Mouse (Mus musculus): ENCODE data around the gene Wbp2. TPM values are rescaled to one million over a fixed set of nuclear protein-coding genes. Genes with fewer than 3 reads are reported as not detected.
A peak's percentile ranks its signal among the peaks of the same experiment; 100 is the strongest.

The Wbp2 gene
- polyA plus RNA-seq, 1 experiment = 124 TPM

DNA sequence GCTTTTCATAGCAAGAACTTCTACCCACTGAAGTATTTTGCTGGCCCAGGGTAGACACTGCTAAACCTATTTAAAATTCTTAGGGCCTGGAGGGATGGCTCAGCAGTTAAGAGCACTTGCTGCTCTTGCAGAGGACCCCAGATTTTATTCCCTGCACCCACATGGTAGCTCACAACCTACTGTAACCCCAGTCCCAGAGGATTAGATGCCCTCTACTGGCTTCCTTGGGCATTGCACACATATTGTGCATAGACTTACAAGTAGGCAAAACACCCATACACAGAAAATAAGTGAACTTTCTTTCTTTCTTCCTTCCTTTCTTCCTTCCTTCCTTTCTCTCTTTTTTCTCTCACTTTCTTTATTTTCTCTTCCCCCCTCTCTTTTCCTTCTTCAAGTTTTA lies 31.0 kb upstream of the Wbp2 start:
- Histone ChIP-seq H3K27ac (replicated peaks; ENCODE audit: low read depth, low read length) (no peak overlapping the region), H3K4me3 (ENCODE audit: insufficient read depth, low read depth, low read length) (no peak overlapping the region), H3K4me1 (ENCODE audit: control insufficient read depth, insufficient read depth, insufficient read length, low read length) (no peaks in the 10 kb centered on the region)

DNA sequence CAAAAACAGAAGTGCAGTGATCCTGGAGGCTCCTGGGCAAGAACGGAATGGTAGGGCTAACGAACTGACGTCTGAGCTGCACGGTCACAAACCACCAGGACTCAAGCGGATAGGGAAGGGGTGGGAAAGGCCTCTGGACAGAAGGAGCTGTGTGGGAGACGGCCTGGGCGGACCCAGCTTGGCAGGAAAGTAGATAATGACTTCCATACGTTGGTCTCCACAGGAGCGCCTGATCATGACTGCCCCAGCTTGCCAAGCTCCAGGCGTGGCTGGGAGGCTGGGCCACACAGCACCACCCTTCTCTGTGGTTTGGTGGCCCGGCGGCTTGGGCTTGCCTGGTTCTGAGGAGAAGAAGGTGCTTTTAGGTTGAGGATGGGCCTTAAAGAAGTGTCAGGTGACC lies 30.4 kb upstream of the Wbp2 start:
- no peak overlapping the region for H3K27ac ChIP-seq (replicated peaks; ENCODE audit: low read depth, low read length)

DNA sequence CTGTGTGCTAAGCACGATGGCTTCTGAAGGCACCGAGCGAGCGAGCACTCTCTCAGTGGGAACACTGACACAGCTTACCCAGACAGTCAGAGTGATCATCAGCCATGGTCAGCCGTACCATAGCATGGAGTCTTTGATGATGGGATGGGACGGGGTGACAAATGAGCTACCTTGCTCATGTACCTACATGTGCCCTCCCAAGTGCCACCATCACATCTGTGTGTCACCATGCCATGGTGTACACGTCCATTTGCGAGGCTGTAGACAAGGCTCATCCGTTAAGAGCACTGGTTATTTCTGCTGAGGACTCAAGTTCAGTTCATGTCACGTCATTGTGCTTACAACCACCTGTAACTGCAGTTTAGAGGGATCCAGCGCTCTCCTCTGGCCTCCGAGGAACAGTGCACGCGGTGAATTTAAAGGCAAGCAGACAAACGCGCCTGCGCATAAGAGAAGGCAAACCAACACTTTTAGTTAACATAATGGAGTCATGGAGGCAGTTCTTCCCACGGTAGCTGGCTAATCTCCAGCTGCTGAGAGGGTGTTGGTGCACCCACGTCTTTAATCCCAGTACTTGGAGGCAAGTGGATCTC lies 24.9 kb upstream of the Wbp2 start:
- Histone ChIP-seq H3K4me3 (ENCODE audit: insufficient read depth, low read depth, low read length) (no peak overlapping the region), H3K4me1 (ENCODE audit: control insufficient read depth, insufficient read depth, insufficient read length, low read length) (peaks cover 13% of the 10 kb centered on the region)

More for the DNA sequence above, 30.4 kb upstream of the Wbp2 start:
- Histone ChIP-seq H3K4me1 (ENCODE audit: control insufficient read depth, insufficient read depth, insufficient read length, low read length) (no peaks in the 10 kb centered on the region), H3K4me3 (ENCODE audit: insufficient read depth, low read depth, low read length) (no peak overlapping the region)

DNA sequence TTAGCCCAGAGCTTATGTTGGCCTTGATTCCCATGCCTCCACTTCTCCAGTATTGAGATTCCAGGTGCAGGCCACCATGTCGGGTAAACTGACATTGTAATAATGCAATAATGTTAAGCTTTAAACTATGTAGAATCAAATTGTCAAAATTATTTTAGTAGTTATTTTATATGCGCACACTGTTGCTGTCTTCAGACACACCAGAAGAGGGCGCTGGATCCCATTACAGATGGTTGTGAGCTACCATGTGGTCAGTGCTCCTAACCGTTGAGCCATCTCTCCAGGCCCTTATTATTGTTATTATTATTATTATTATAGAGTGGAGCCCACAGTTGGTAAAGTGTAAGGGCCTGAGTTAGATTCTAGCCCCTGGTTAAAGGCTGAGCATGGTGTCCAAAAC lies 24.3 kb upstream of the Wbp2 start:
- H3K4me1 ChIP-seq (ENCODE audit: control insufficient read depth, insufficient read depth, insufficient read length, low read length) = peaks cover 13% of the 10 kb centered on the region
- H3K27ac ChIP-seq (replicated peaks; ENCODE audit: low read depth, low read length) = peak overlapping the region; percentile 54
- H3K4me3 ChIP-seq (ENCODE audit: insufficient read depth, low read depth, low read length) = 0 out of 2 replicates have a peak overlapping the region, but pooled peaks have one; percentile 82

More for the DNA sequence above, 24.9 kb upstream of the Wbp2 start:
- H3K27ac ChIP-seq (replicated peaks; ENCODE audit: low read depth, low read length) = no peak overlapping the region

DNA sequence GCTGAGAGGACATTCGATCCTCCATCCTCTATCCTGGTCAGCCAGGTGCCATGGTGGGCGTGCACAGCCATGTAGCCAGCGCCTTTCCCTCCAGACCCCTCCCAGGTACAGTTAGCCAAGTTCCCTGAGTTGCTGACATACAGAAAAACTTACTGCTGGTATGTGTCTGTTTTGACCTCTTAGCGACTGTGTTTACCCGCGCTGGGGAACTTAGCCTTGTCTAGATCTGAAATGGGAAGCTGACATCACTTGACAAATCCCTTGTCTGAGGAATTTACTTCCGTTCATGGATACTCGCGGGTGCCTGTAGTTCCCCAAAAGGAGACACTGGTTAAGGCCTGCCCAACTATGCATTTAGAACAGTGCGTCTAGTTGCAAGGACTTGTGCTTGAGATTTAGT lies 23.7 kb upstream of the Wbp2 start:
- peak overlapping the region; percentile 82 for H3K4me3 ChIP-seq (ENCODE audit: insufficient read depth, low read depth, low read length)
- peak overlapping the region; percentile 89 for H3K27ac ChIP-seq (replicated peaks; ENCODE audit: low read depth, low read length)
- peaks cover 13% of the 10 kb centered on the region for H3K4me1 ChIP-seq (ENCODE audit: control insufficient read depth, insufficient read depth, insufficient read length, low read length)

DNA sequence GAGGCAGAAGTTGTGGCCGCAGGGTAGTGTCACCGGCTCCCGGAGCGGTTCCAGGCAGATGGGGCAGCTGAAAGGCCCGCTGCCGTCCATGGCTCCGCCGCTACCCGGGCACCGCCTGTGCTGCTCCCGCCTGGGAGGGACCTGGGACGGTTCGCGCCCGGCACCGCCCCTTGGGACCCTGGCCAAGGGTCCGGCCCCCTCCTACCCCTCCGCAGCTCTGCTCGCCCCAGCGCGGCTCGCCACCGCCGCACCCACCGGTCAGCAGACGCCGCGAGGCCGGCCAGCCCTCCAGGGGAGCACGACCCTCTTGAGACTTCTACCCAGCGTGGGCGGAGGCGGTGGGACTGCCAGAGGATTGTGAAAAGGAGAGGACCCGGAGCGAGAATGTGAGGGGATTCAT lies 23.3 kb upstream of the Wbp2 start:
- peak overlapping the region; percentile 82 for H3K4me3 ChIP-seq (ENCODE audit: insufficient read depth, low read depth, low read length)
- H3K27ac ChIP-seq (replicated peaks; ENCODE audit: low read depth, low read length) = peak overlapping the region; percentile 89
- H3K4me1 ChIP-seq (ENCODE audit: control insufficient read depth, insufficient read depth, insufficient read length, low read length) = peaks cover 13% of the 10 kb centered on the region

DNA sequence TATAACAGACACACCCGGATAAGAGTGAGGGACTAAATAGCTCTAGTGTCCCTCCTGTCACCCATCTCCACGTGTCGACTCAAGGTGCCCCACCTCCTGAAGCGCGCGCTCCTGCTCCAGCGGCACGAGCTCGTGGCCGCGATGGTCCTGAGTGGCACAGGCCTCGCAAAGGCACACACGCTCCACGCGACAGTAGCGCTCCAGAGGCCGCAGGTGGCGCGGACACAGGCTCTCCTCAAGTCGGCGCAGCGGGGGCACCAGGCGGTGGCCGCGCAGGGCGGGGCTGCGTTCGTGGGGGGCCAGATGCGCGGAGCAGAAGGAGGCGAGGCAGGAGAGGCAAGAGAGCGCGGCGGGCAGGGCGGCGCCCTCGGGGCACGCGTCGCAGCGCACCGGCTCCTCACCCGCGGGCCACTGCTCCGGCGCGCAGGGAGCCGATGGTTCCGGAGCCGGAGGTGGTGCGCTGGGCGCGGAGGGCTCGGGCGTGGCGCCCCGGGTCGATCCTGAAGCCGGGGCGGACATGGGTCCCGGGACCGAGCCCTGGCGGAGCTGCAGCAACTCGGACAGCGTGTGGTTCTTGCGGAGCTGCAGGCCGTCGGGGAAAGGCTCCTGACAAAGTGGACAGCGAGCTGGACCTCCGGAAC lies 22.8 kb upstream of the Wbp2 start:
- Histone ChIP-seq H3K4me1 (ENCODE audit: control insufficient read depth, insufficient read depth, insufficient read length, low read length) (peaks cover 15% of the 10 kb centered on the region), H3K27ac (replicated peaks; ENCODE audit: low read depth, low read length) (peak overlapping the region; percentile 89), H3K4me3 (ENCODE audit: insufficient read depth, low read depth, low read length) (peak overlapping the region; percentile 82)

DNA sequence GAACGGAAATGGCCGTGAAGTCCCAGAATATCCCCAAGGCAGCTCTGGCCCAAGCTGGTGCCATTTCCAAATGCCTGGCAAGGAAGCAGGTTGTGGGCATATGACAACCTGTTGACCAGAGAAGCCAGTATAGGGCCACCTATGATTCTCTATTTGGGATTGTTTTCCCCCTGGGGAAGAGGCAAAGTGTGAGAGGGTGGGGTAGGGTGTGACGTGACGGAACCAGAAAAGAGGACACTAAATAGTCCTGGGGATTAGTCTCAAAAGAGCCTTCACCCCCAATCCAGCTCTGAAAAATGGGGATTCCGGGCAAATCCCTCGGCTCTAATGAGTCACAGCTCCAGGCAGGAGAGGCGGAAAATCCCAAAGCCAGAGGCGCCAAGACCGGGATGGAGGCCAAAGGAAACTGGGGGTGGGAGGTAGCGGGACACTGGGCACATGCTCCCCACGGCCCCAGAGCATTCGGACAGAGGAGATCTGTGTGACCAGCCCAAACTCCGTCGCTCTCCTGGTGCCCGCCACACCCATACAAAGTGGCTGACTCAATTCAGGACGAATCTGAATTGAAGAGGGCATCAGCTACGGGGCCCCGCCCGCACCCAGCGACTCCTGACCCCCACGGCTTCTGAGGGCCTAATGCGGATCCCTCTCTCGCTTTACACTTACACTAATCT lies 21.8 kb upstream of the Wbp2 start:
- peaks cover 20% of the 10 kb centered on the region for H3K4me1 ChIP-seq (ENCODE audit: control insufficient read depth, insufficient read depth, insufficient read length, low read length)
- peak overlapping the region; percentile 82 for H3K4me3 ChIP-seq (ENCODE audit: insufficient read depth, low read depth, low read length)
- peak overlapping the region; percentile 89 for H3K27ac ChIP-seq (replicated peaks; ENCODE audit: low read depth, low read length)

DNA sequence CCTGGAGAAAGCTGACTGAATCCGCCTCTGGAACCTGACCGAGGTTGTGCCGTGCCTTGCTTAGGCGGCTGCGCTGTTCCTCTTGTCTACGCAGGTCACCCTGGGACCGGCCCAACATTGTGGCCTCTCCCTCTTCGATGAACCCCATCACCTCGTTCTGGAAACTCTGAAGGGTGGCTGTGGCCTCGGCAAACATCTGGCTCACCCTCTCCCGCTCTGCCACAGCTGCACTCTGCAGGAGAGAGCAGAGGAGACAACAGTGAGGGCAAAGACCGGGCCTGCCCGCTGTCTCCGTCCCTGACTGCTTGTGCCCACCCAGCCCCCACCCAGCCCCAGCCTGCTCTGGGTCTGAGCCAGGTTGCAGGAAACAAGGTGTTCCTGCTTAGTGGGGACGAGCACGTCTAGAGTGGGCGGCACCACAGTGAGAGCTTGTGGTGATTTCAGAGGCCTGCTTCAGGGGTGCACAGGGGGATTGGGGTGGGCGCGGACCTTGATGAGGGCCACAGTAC lies 21.0 kb upstream of the Wbp2 start:
- peak overlapping the region; percentile 89; the same call in 1 of the 2 replicates for H3K27ac ChIP-seq (replicated peaks; ENCODE audit: low read depth, low read length)
- peak overlapping the region; percentile 82 for H3K4me3 ChIP-seq (ENCODE audit: insufficient read depth, low read depth, low read length)
- peaks cover 22% of the 10 kb centered on the region for H3K4me1 ChIP-seq (ENCODE audit: control insufficient read depth, insufficient read depth, insufficient read length, low read length)

DNA sequence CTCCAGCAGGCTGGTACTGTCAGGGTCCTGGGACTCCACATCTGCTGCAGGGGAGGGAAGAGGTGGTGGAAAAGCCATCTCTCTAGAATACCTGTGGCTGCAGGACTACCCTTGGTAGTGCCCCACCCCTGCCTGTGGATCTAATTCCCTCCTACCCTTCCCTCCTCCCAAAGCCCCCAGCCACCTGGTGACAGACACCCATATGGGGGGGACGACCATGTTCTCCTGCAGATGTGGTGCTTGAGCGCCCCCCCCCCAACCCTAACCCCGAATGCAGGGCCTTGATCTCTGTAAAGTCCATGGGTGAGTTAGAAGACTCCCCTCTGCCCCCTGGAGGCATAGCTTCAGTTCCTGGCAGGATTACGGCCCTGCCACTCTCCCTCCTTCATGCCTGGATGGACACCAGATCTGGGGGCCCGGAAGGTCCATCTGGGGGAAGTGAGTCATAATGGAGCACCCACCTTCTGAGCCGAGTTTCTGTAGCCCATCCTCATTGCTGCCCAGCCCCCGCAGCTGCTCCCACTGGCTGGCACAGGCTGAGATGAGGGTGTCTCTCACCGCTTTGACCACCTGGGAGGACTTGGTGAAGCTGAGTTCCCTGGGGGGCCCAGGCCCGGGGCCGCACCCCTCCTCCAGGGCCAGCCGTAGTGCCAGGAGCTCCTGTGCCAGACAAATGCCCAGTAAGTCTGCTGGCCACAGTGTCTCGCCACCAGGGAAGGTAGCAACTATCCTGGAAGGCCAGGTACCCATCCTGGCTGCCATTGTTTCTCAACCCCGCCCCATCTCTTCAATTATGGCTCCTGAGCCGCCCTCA lies 20.4 kb upstream of the Wbp2 start:
- Histone ChIP-seq H3K4me1 (ENCODE audit: control insufficient read depth, insufficient read depth, insufficient read length, low read length) (peaks cover 25% of the 10 kb centered on the region), H3K27ac (replicated peaks; ENCODE audit: low read depth, low read length) (0 out of 2 replicates have a peak overlapping the region, but pooled peaks have one; percentile 5), H3K4me3 (ENCODE audit: insufficient read depth, low read depth, low read length) (peak overlapping the region; percentile 82)

DNA sequence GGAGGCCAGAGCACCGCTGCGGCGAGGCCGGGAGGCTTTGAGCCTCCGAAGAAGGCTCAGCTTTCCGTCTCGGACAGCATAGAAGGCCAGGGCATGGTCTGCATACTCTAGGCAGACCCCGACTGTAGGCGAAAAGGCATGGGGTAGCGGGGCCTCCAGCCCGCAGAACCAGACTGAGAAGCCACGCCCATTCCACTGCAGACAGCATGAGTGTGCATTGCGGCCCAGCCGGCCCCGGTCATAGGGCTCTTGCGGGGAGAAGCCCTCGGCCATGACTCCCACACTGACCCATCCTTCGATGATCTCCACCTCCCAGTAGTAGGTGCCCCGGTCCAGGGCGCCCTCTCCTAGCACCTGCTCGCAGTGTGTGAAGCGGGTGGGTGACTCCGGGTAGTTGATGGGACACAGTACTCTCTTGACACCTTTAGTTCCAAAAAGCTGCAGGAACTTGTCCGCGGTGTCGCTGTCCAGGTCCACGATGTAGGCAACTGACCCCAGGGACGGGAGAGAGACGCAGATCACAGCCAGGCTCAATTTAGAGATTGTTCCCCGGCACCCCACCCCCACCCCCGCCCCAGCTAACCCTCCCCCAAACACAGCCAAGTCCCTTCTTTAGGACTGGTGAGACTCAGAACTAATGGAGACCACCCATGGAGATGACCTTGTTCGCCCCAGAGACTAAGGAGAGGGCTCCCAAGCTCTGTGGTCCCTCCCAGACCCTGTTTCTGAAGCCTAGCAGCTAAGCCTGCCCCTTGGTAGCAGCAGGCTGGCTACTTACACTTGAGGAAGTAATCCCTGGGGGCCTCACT lies 19.6 kb upstream of the Wbp2 start:
- Histone ChIP-seq H3K4me3 (ENCODE audit: insufficient read depth, low read depth, low read length) (no peak overlapping the region), H3K27ac (replicated peaks; ENCODE audit: low read depth, low read length) (no peak overlapping the region), H3K4me1 (ENCODE audit: control insufficient read depth, insufficient read depth, insufficient read length, low read length) (peaks cover 32% of the 10 kb centered on the region)

DNA sequence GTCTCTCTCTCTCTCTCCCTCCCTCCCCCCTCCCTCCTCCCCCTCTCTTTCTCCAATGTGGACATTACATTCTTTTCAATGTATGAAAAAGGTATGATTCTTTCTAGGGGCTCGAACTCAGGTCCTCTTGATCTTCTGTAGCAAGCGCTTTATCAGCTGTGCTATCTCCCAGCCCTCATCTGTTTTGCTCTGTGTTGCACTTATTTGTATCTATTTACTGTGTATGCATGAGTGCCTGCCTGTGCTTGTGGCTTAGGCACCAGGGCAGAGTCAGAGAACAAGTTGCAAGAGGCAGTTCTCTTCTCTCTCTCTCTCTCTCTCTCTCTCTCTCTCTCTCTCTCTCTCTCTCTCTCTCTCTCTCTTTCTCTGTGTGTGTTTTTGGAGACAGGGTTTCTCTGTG lies 18.3 kb upstream of the Wbp2 start:
- H3K4me3 ChIP-seq (ENCODE audit: insufficient read depth, low read depth, low read length) = no peak overlapping the region
- no peak overlapping the region for H3K27ac ChIP-seq (replicated peaks; ENCODE audit: low read depth, low read length)
- peaks cover 41% of the 10 kb centered on the region for H3K4me1 ChIP-seq (ENCODE audit: control insufficient read depth, insufficient read depth, insufficient read length, low read length)

DNA sequence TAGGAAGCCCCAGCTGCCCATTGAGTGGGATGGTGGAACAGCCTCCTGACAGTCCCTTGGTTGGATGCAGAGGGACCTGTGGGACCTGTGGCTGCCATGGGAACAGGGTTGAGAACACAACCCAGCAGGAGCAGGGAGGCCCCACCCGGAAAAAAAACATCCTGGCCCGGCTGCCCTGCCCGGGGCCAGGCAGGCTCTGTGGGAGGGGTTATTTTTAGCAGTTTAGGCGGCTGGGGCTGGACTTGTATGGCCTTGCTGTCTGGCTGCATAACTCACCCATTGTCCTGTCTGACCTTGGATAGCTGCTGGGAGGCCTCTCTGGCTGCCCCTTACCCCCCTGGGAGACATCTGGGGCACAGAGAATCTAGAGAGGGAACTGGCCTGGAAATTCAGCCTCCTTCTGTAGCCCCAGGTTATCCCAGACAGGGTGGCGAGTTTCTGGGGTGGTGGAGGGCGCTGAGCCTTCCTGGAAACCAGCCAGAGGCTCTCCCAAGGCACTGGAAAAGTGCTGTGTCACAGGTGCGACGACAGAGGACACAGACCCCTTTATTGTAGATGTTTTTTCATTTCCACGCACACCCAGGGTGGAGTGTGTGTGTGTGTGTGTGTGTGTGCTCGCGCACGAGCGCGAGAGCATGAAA lies 17.3 kb upstream of the Wbp2 start:
- Histone ChIP-seq H3K4me3 (ENCODE audit: insufficient read depth, low read depth, low read length) (no peak overlapping the region), H3K27ac (replicated peaks; ENCODE audit: low read depth, low read length) (peak overlapping the region; percentile 81), H3K4me1 (ENCODE audit: control insufficient read depth, insufficient read depth, insufficient read length, low read length) (peaks cover 49% of the 10 kb centered on the region)

DNA sequence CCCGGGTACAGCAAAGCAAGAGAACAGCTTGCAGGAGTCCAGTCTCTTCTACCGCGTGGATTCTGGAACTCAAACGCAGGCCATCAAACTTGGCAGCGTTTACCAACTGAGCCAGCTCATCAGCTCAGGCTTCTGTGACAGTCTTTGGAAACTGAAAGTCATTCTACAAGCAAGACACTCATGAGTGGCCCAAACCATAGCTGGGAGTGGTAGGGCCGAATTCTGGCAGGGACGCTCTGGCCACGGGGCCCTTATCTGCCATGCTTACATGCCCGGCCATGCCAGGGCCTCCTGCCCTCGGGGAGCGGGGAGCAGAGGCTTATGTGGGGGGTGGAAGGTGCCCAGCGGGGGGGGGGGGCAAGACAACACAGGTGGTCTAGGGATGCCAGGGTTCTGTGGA lies 16.8 kb upstream of the Wbp2 start:
- Histone ChIP-seq H3K27ac (replicated peaks; ENCODE audit: low read depth, low read length) (peak overlapping the region; percentile 58), H3K4me1 (ENCODE audit: control insufficient read depth, insufficient read depth, insufficient read length, low read length) (peaks cover 52% of the 10 kb centered on the region), H3K4me3 (ENCODE audit: insufficient read depth, low read depth, low read length) (no peak overlapping the region)

Data from brown adipose tissue, adult 24 weeks (tissue).